Mouse (Mus musculus): ENCODE data around the gene Siah1b.

GRCm38 (mm10) chrX:164042069-164042468 lies 34.2 kb downstream of the Siah1b start:
- TF ChIP-seq CTCF (IDR thresholded peaks at IDR 0.05; ENCODE audit: control insufficient read depth, insufficient read depth, low read length) (no peak), POLR2A (IDR thresholded peaks at IDR 0.05; ENCODE audit: borderline replicate concordance, control insufficient read depth, low read depth, low read length) (no peak)

Measured in bone marrow, adult 2 months (tissue).